Mouse (Mus musculus): ENCODE measurements at regions not wholly inside any gene's neighbourhood (a gene's known extent, or its start where the extent isn't known, plus 50 kb on each side); places are given as distances from the start of the nearest gene placed in this dataset.

GRCm38 (mm10) chr10:108033317-108033795, 121.4 kb upstream of the Otogl start:
- no peak for DNase-seq

GRCm38 (mm10) chr10:108027506-108027905, 115.6 kb upstream of the Otogl start:
- DNase-seq: no peak

DNA sequence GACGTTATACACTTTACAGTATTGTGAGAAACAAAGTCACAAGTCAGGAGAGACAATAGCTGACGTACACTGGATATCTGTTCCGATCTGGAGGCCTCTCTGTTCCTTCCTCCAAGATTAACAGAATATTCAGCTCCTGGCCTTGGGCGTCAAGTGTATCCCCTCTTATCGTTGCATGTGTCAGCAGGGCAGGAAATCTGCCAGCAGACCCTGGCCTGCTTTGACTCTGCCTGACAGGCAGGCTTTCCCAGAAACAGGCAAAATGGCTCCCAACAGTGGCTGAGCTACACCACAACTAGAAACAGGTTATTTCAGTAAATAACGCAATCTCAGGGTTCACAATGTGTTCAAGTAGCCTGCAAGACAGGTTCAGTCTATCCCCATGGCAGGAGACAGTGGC, 112.3 kb upstream of the Otogl start:
- DNase-seq: no peak

DNA sequence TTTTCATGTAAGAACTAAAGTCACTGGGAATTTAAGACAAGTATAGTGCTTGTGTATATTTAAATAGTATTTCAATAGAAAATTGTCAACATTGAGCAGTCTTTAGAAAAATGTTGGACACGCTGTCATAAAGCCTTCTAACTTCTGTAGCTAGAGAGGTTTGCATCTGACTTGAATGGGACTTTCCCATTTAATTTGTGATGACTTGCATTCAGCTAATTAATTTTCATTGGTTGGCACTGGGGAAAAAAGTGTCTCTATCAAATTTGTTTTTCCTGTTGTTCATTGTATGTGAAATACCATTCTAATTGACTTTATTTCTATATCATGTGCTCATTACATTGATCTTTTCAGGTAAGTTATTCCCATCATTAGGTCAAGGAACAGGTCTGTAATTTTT, 104.6 kb upstream of the Otogl start:
- DNase-seq: no peak

DNA sequence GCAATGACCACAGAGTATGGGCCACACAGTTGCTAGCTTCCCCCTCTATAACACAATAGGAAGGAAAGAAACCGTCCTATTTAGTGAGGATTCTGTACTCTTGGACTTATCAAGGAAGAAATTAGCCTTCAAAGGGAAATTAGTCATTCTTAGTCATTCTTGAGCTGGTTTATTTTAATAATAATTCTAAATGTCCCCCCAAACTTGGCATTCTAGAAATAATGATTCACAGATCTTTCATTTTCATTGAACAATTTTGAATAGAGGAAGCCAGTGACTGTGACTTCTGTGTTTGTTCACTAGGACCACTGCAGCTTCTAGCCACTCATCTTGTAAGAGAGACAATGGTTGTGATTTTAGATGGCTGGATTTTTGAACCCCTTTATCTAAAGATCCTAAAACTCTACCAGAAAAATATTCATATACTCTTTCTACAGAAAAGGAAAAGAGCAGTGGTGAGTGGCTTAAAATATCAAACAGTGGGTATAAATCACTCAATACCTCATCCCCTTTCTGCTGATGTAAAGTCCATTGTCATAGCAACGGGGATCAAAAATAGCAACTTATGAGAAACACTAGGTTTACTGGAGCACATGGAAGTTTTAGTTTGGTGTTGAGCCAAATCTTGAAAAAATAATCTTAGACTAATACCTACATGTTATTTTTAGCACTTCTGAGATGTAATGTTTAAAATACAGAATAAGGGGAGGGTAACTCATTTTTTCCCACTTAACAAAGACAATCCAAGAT, 83.1 kb upstream of the Otogl start:
- DNase-seq: no peak

GRCm38 (mm10) chr10:107992621-107993020, 80.7 kb upstream of the Otogl start:
- peak; percentile 77 for DNase-seq

DNA sequence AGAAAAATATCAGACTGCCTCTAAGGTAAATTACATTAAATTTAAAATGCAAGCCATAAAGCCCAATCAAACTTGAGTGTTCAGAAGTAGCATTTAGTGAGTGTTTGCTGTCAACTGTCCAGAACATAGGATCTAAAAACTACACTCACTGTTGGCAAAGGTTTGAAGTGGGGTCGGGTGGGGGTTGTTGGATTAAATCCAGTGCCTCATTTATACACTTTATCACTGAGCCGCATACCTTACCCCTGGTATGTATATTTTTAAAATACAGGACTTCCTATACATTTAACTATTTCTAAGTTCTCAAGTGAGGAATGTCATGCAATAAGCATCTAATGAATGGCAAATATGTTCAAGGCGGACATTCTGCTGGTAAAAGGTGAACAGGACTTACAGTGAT, 78.6 kb upstream of the Otogl start:
- DNase-seq: no peak

GRCm38 (mm10) chr10:107989913-107990312, 78.0 kb upstream of the Otogl start:
- DNase-seq: no peak

GRCm38 (mm10) chr10:107982632-107983031, 70.7 kb upstream of the Otogl start:
- no peak for DNase-seq

DNA sequence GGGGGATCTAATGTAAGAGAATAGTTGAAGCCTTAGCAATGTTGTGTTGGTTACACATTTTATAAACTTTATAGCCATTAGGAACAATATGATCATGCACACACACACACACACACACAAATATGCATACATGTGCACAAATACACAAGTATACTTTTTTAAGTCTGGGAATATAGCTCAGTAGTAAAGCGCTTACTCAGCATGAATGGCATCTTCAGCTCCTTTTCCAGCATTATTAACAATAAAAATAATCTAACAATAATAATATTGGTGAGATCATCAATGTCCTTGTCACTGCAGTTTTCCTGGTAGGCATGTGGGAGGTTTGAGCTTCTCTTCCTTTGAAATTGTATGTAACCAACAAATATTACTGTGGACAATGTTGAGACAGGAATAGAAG, 70.1 kb upstream of the Otogl start:
- DNase-seq: no peak

DNA sequence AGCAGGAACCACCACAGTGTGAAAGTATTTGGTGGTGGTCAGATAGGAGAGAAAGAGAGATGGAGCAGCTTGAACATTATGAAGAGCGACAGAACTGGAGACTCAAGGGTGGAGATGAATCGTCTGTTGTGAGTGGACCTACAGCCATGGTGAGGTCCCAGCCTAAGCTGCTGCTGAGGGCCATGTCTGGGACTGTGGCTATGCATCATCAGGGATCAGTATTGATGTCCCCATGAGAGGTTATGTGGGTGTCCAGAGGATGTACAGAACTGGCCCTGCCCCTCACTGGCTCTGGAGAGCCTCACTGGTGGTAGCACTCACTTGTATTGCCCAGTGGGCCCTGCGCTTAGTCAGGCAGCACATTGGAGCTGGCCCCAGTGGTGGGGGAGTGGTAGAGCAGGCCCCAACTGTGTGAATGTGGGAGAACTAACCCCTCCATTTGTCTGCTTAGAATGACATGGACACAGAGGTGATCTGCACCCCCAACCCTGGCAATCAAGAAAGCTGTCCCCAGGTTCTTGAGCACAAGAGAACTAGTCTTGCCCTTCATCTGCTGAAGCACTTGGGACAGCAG, 64.5 kb upstream of the Otogl start:
- no peak for DNase-seq

- DNase-seq: no peak
These were observed 59.8 kb upstream of the Otogl start for GRCm38 (mm10) chr10:107971748-107972147.

- DNase-seq: peak; percentile 77
These were observed 55.1 kb upstream of the Otogl start for GRCm38 (mm10) chr10:107966996-107967395.

DNA sequence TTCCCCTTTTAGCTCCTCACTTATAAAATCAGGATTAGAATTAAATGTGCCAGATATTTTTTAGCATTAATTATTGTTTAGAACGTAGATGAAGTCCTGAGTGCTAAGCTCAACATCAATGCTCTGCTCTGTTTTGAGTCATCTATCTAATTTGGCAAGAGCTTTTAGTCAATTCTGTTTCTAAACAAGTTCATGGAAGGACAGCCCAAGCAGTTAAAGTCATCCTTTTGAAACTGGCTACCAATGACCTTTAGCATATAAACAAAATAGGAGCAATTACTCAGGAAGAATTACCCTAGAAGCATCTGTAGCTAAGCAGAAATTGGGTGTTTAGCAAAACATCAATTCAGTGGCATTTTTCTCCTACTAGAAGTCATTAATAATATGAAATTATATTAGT, 52.1 kb upstream of the Otogl start:
- DNase-seq: no peak

DNA sequence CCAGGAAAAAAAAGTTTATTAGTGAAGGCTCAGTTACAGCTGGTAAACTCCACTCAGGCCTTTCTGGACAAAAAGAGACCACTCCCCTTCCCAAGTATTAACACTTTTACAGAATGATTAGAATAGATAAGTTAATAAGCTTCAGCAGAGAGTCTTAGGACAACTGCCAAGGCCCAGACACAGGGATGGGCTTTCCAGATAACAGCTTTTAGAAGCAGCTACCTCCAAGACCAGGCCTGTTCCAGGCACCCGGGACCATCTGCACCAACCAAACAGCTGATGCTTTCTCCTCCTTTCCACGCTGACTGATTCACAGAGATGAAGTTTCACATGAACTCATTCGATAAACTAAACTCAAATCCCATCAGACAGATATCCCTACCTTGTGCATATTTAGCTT, 50.2 kb upstream of the Otogl start:
- no peak for DNase-seq
